Mouse (Mus musculus): ENCODE measurements around the gene Dpf1. TPM values are rescaled to one million over a fixed set of nuclear protein-coding genes. Genes with fewer than 3 reads are reported as not detected.

The Dpf1 gene
- polyA plus RNA-seq, 1 experiment: 5.9 TPM

GRCm38 (mm10) chr7:29263831-29264230 is 39.9 kb upstream of the Dpf1 start:
- no peaks in the 10 kb centered on the region for H3K4me1 ChIP-seq (ENCODE audit: control insufficient read depth, insufficient read depth, low read length)
- H3K9me3 ChIP-seq (replicated peaks; ENCODE audit: control insufficient read depth, insufficient read depth, low read length, poor library complexity, severe bottlenecking): no peaks in the 10 kb centered on the region
- H3K36me3 ChIP-seq (ENCODE audit: control insufficient read depth, insufficient read depth, low read length, poor library complexity, severe bottlenecking): peaks cover 7% of the 10 kb centered on the region
- H3K27me3 ChIP-seq (ENCODE audit: control insufficient read depth, insufficient read depth, low read length, poor library complexity, severe bottlenecking): no peaks in the 10 kb centered on the region
- H3K4me3 ChIP-seq (ENCODE audit: low read depth, low read length): no peak overlapping the region
- no peak overlapping the region for H3K27ac ChIP-seq (ENCODE audit: insufficient read depth, low read length)
- H3K9ac ChIP-seq (ENCODE audit: low read depth, poor library complexity, severe bottlenecking): no peak overlapping the region
- no peak for TF ChIP-seq POLR2A (IDR thresholded peaks at IDR 0.05; ENCODE audit: insufficient read depth, low read length)

DNA sequence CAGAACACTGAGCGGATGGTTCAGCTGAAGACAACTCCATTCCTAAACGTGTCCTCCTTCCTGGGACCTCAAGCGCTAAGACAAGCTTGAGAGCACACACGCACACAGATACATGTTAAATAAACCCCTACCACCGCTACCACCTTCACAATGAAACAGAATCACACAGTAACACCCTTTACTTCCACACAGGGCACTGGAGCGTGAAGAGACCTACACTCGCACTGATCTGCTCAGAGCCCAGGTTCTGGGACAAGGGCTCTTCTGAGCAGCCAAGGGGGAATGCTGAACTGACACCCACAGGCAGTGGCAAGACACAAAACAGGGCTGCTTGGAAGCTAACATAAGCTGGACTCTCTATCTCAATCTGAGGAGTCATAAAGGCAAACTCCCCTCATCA is 38.1 kb upstream of the Dpf1 start:
- H3K9me3 ChIP-seq (replicated peaks; ENCODE audit: control insufficient read depth, insufficient read depth, low read length, poor library complexity, severe bottlenecking): no peaks in the 10 kb centered on the region
- no peak overlapping the region for H3K4me3 ChIP-seq (ENCODE audit: low read depth, low read length)
- H3K27ac ChIP-seq (ENCODE audit: insufficient read depth, low read length): no peak overlapping the region
- H3K4me1 ChIP-seq (ENCODE audit: control insufficient read depth, insufficient read depth, low read length): no peaks in the 10 kb centered on the region
- no peak overlapping the region for H3K9ac ChIP-seq (ENCODE audit: low read depth, poor library complexity, severe bottlenecking)
- no peaks in the 10 kb centered on the region for H3K27me3 ChIP-seq (ENCODE audit: control insufficient read depth, insufficient read depth, low read length, poor library complexity, severe bottlenecking)
- TF ChIP-seq POLR2A (IDR thresholded peaks at IDR 0.05; ENCODE audit: insufficient read depth, low read length): no peak
- no peak for TF ChIP-seq EP300 (IDR thresholded peaks at IDR 0.05; ENCODE audit: insufficient read depth, low read depth, low read length)
- TF ChIP-seq CTCF (IDR thresholded peaks at IDR 0.05; ENCODE audit: low read depth, low read length): no peak
- peaks cover 7% of the 10 kb centered on the region for H3K36me3 ChIP-seq (ENCODE audit: control insufficient read depth, insufficient read depth, low read length, poor library complexity, severe bottlenecking)

DNA sequence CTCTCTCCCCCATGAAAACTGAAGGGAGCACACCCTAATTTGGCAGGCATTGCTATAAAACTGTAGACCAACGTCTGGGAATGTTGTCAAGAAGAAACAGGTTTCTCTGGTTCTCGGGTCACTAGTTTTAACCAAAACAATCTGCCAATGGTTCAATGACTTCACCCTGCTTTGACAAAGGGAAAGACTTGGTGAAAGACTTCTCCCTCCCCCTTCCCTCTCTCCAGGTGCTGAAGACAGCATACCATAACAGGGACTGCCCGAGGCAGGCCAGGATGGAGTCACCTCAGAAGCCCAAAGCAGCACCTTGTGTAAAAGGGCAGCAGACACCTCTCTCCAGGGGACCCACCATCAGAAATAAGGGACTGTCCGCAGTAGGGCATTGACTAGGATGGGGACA is 36.8 kb upstream of the Dpf1 start:
- Histone ChIP-seq H3K27ac (ENCODE audit: insufficient read depth, low read length) (no peak overlapping the region), H3K4me1 (ENCODE audit: control insufficient read depth, insufficient read depth, low read length) (peaks cover 2% of the 10 kb centered on the region), H3K4me3 (ENCODE audit: low read depth, low read length) (no peak overlapping the region), H3K27me3 (ENCODE audit: control insufficient read depth, insufficient read depth, low read length, poor library complexity, severe bottlenecking) (no peaks in the 10 kb centered on the region), H3K36me3 (ENCODE audit: control insufficient read depth, insufficient read depth, low read length, poor library complexity, severe bottlenecking) (peaks cover 7% of the 10 kb centered on the region), H3K9ac (ENCODE audit: low read depth, poor library complexity, severe bottlenecking) (no peak overlapping the region), H3K9me3 (replicated peaks; ENCODE audit: control insufficient read depth, insufficient read depth, low read length, poor library complexity, severe bottlenecking) (no peaks in the 10 kb centered on the region)
- no peak for TF ChIP-seq CTCF (IDR thresholded peaks at IDR 0.05; ENCODE audit: low read depth, low read length)
- TF ChIP-seq POLR2A (IDR thresholded peaks at IDR 0.05; ENCODE audit: insufficient read depth, low read length): no peak
- TF ChIP-seq EP300 (IDR thresholded peaks at IDR 0.05; ENCODE audit: insufficient read depth, low read depth, low read length): 0 out of 2 replicates have a peak, but pooled peaks have one; percentile 8

DNA sequence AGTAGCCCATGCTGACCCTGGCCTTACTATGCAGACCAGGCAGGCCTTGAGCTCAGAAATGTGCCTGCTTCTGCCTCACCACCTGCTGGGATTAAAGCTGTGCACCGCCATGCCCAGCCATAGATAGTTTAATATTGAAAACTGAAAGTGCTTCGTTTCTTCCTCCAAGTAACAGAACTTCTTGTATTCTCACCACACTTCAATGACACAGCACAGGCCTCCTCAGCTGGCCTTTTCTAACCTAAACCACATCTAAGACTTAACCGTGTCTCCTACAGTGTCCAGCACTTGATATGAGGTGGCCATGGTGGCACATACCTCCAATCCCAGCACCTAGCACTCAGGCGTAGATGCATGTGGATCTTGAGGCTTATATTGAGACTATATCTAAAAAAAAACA is 33.3 kb upstream of the Dpf1 start:
- Histone ChIP-seq H3K27ac (ENCODE audit: insufficient read depth, low read length) (no peak overlapping the region), H3K9ac (ENCODE audit: low read depth, poor library complexity, severe bottlenecking) (no peak overlapping the region), H3K4me1 (ENCODE audit: control insufficient read depth, insufficient read depth, low read length) (peaks cover 2% of the 10 kb centered on the region), H3K4me3 (ENCODE audit: low read depth, low read length) (no peak overlapping the region), H3K9me3 (replicated peaks; ENCODE audit: control insufficient read depth, insufficient read depth, low read length, poor library complexity, severe bottlenecking) (no peaks in the 10 kb centered on the region), H3K36me3 (ENCODE audit: control insufficient read depth, insufficient read depth, low read length, poor library complexity, severe bottlenecking) (no peaks in the 10 kb centered on the region), H3K27me3 (ENCODE audit: control insufficient read depth, insufficient read depth, low read length, poor library complexity, severe bottlenecking) (no peaks in the 10 kb centered on the region)
- no peak for TF ChIP-seq POLR2A (IDR thresholded peaks at IDR 0.05; ENCODE audit: insufficient read depth, low read length)
- TF ChIP-seq EP300 (IDR thresholded peaks at IDR 0.05; ENCODE audit: insufficient read depth, low read depth, low read length): no peak
- TF ChIP-seq CTCF (IDR thresholded peaks at IDR 0.05; ENCODE audit: low read depth, low read length): no peak

DNA sequence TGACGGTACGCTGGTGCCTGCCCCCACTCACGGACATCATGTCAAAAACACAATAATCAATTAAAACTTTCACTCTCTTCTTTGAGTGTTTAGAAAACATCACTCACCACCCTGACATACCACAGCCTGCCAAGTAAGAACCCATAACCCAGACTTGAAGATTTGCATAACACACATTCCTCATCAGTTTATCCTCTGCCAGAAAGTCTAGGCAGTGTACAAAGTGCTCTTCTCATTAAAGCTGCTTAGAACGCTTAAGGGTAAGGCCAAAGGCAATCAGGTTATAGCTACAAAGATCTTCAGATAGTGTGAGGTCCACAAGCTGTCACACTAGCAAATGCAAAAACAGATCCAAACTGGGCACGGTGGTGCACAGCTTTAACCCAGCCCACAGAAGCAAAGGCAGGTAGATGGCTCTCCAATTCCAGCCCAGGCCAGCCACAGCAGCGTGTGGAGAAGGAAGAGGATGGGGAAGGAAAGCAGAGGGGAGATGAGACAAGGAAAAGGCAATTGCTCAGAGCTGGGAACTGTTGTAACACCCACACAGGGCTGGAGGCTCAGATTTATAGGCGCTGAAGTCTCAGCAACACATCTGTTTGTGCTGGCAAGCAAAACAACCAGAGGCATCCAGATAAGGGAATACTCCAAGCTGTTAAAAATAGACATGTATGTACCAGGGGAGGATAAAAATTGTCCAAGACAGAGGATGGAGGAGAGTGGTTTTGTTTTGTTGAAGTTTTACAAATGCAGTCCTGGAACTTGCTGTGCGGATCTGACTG is 31.9 kb upstream of the Dpf1 start:
- Histone ChIP-seq H3K4me1 (ENCODE audit: control insufficient read depth, insufficient read depth, low read length) (peaks cover 3% of the 10 kb centered on the region), H3K27me3 (ENCODE audit: control insufficient read depth, insufficient read depth, low read length, poor library complexity, severe bottlenecking) (no peaks in the 10 kb centered on the region), H3K36me3 (ENCODE audit: control insufficient read depth, insufficient read depth, low read length, poor library complexity, severe bottlenecking) (peaks cover 4% of the 10 kb centered on the region; the same call in 1 of the 2 replicates), H3K27ac (ENCODE audit: insufficient read depth, low read length) (no peak overlapping the region), H3K4me3 (ENCODE audit: low read depth, low read length) (no peak overlapping the region), H3K9ac (ENCODE audit: low read depth, poor library complexity, severe bottlenecking) (no peak overlapping the region), H3K9me3 (replicated peaks; ENCODE audit: control insufficient read depth, insufficient read depth, low read length, poor library complexity, severe bottlenecking) (no peaks in the 10 kb centered on the region)
- TF ChIP-seq POLR2A (IDR thresholded peaks at IDR 0.05; ENCODE audit: insufficient read depth, low read length) (no peak), EP300 (IDR thresholded peaks at IDR 0.05; ENCODE audit: insufficient read depth, low read depth, low read length) (no peak), CTCF (IDR thresholded peaks at IDR 0.05; ENCODE audit: low read depth, low read length) (no peak)

- peaks cover 2% of the 10 kb centered on the region for H3K4me1 ChIP-seq (ENCODE audit: control insufficient read depth, insufficient read depth, low read length)
- no peaks in the 10 kb centered on the region for H3K27me3 ChIP-seq (ENCODE audit: control insufficient read depth, insufficient read depth, low read length, poor library complexity, severe bottlenecking)
- H3K27ac ChIP-seq (ENCODE audit: insufficient read depth, low read length): no peak overlapping the region
- H3K9ac ChIP-seq (ENCODE audit: low read depth, poor library complexity, severe bottlenecking): no peak overlapping the region
- H3K4me3 ChIP-seq (ENCODE audit: low read depth, low read length): no peak overlapping the region
- no peaks in the 10 kb centered on the region for H3K9me3 ChIP-seq (replicated peaks; ENCODE audit: control insufficient read depth, insufficient read depth, low read length, poor library complexity, severe bottlenecking)
- TF ChIP-seq EP300 (IDR thresholded peaks at IDR 0.05; ENCODE audit: insufficient read depth, low read depth, low read length) (no peak), POLR2A (IDR thresholded peaks at IDR 0.05; ENCODE audit: insufficient read depth, low read length) (no peak), CTCF (IDR thresholded peaks at IDR 0.05; ENCODE audit: low read depth, low read length) (no peak)
- peaks cover 14% of the 10 kb centered on the region for H3K36me3 ChIP-seq (ENCODE audit: control insufficient read depth, insufficient read depth, low read length, poor library complexity, severe bottlenecking)
Observed at GRCm38 (mm10) chr7:29276715-29277114, 27.0 kb upstream of the Dpf1 start.
